Mouse (Mus musculus) embryonic fibroblast, embryonic 13.5 days (primary cell): Measurements from ENCODE around the gene U90926. TPM values are rescaled to one million over a fixed set of nuclear protein-coding genes. Genes with fewer than 3 reads are reported as not detected.

ENCODE experiments used
- H3K27ac ChIP-seq: 2 replicates; pipeline ENCODE4 v1.5.1; 2012; ENCODE audit warnings: low read length, control low read depth, inconsistent platforms; ENCODE audit not compliant: insufficient read depth
- H3K4me1 ChIP-seq: 2 replicates; pipeline ENCODE4 v1.6.1; 2011; ENCODE audit warnings: low read length; ENCODE audit not compliant: control insufficient read depth, insufficient read depth
- H3K4me3 ChIP-seq: 2 replicates; pipeline ENCODE4 v1.5.1; 2011; ENCODE audit warnings: mild to moderate bottlenecking, control low read depth, low read length; ENCODE audit not compliant: insufficient read depth
- CTCF ChIP-seq: IDR thresholded peaks from 2 replicates; pipeline ENCODE4 v1.5.1; 2011; ENCODE audit warnings: mild to moderate bottlenecking, control low read depth, low read length, moderate library complexity, borderline replicate concordance; ENCODE audit not compliant: insufficient read depth
- POLR2A ChIP-seq: IDR thresholded peaks from 2 replicates; pipeline ENCODE4 v1.6.1; 2011; ENCODE audit warnings: low read depth, mild to moderate bottlenecking, control low read depth, low read length, moderate library complexity
- polyA plus RNA-seq: library from polyadenylated mRNA; stranded (reverse); fragments of >200 nt; gene quantifications from 2 replicates; pipeline ENCODE4 v1.2.4, GENCODE M21; 2011; ENCODE audit warnings: low read depth; ENCODE audit not compliant: missing spikeins, insufficient read length

U90926 gene
- polyA plus RNA-seq, 1 experiment: 11.4 TPM

GRCm38 (mm10) chr5:92219826-92220225 lies 4.6 kb upstream of the U90926 start:
- Histone ChIP-seq H3K4me3 (no peak overlapping the region), H3K4me1 (peaks cover 4% of the 10 kb centered on the region; the same call in 1 of the 2 replicates), H3K27ac (peak overlapping the region; percentile 91)
- no peak for TF ChIP-seq POLR2A
- no peak for TF ChIP-seq CTCF

DNA sequence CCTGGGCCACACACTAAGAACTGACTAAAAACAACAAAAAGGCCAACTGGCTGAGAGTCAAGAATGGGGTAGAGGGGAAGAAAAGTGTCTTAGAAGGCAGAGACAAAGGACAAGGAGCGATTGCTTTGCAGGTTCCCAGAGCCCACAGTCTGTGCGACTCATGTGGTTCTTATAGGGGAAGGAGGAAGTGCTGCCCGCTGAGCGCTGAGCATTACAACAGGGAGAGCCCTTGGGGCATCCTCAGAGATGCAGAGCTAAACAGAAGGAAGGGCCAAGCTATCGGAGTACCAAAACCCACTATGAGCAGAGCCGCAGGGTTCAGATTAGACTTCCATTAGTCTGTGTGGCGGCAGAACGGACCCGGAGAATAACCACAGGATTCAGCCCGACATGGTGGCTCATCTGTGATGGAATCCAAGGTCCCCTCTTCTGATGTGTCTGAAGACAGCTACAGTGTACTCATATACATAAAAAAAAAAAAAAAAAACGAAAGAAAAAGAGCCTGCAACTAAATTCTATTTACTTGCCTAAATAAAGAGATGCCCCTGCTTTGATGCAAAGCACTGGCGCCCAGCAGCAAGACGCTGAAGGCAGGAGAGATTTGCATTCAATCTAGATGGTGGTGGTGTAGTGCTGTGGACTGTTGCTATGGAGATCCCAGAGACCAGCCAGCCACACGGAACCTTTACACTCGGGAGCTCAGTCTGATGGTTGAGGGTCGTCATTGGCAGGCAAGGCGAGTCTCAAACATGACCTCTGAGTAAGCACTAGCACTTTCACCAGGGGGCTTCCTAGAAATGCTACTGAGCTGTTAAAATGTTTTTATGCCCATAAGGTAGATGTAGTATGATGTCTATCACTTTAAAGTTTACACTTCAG lies 3.9 kb upstream of the U90926 start:
- no peak for TF ChIP-seq CTCF
- TF ChIP-seq POLR2A: no peak
- Histone ChIP-seq H3K4me1 (peaks cover 4% of the 10 kb centered on the region; the same call in 1 of the 2 replicates), H3K27ac (peak overlapping the region; percentile 91), H3K4me3 (no peak overlapping the region)

- no peak for TF ChIP-seq CTCF
- no peak for TF ChIP-seq POLR2A
- H3K4me1 ChIP-seq: no peaks in the 10 kb centered on the region
- no peak overlapping the region for H3K27ac ChIP-seq
- H3K4me3 ChIP-seq: no peak overlapping the region
Measured at GRCm38 (mm10) chr5:92212231-92212630, 3.0 kb downstream of the U90926 start.

- no peak for TF ChIP-seq POLR2A
- no peak for TF ChIP-seq CTCF
- Histone ChIP-seq H3K4me3 (no peak overlapping the region), H3K27ac (no peak overlapping the region), H3K4me1 (peaks cover 6% of the 10 kb centered on the region)
Measured at GRCm38 (mm10) chr5:92210205-92210604, 5.0 kb downstream of the U90926 start.

GRCm38 (mm10) chr5:92206121-92206520 lies 9.1 kb downstream of the U90926 start:
- no peak for TF ChIP-seq CTCF
- no peak for TF ChIP-seq POLR2A
- H3K4me1 ChIP-seq: peaks cover 8% of the 10 kb centered on the region
- no peak overlapping the region for H3K27ac ChIP-seq
- no peak overlapping the region for H3K4me3 ChIP-seq

GRCm38 (mm10) chr5:92205706-92206105 lies 9.5 kb downstream of the U90926 start:
- H3K27ac ChIP-seq: peak overlapping the region; percentile 55
- no peak overlapping the region for H3K4me3 ChIP-seq
- TF ChIP-seq POLR2A (no peak), CTCF (no peak)
- peaks cover 8% of the 10 kb centered on the region for H3K4me1 ChIP-seq

GRCm38 (mm10) chr5:92205184-92205583 lies 10.0 kb downstream of the U90926 start:
- Histone ChIP-seq H3K27ac (peak overlapping the region; percentile 55), H3K4me3 (no peak overlapping the region), H3K4me1 (peaks cover 8% of the 10 kb centered on the region)
- TF ChIP-seq POLR2A (no peak), CTCF (no peak)

GRCm38 (mm10) chr5:92204162-92205036 lies 10.8 kb downstream of the U90926 start:
- no peak overlapping the region for H3K4me3 ChIP-seq
- TF ChIP-seq POLR2A (no peak), CTCF (no peak)

GRCm38 (mm10) chr5:92198266-92198665 lies 16.9 kb downstream of the U90926 start:
- Histone ChIP-seq H3K4me1 (no peaks in the 10 kb centered on the region), H3K4me3 (no peak overlapping the region), H3K27ac (no peak overlapping the region)
- TF ChIP-seq POLR2A (no peak), CTCF (no peak)

More at GRCm38 (mm10) chr5:92204162-92205036, 10.8 kb downstream of the U90926 start:
- Histone ChIP-seq H3K27ac (no peak overlapping the region), H3K4me1 (peaks cover 8% of the 10 kb centered on the region)
